Mouse (Mus musculus): Measurements from ENCODE around the gene Kng2.

DNA sequence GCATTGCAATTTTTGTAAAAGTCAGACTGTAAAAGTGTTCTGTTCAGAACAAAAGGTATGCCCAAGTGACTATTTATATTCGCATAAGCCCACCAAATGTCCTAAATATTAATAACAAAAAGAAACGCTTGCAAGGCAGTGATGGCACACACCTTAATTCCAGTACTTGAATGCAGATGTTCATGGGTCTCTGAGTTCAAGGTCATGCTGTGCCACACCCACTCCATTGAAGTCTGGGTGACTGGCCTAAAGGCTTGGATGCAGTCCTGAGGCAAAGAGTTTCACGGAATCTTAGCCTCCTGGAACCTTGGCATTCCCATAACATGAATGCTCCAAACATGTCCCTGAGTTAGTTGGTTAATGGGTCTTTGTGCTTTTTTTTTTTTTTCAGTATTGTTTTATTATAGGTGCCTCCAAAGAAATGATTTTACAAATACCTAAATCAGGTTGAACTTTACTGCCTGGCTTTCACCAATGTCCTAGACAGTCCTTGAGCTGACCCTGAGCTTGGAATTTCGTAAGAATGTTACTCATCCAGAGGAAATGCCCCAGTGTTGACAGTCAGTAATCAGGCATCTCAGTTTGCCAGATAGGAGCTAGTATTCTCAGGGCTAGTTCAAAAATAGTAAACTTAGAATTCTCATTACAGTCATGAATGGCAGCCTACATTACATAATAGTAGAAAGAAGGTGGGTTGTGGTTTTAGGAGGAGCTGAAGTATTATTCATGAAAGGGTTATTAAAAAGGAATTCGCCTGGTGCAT is 1.6 kb upstream of the Kng2 start:
- TF ChIP-seq CTCF (IDR thresholded peaks at IDR 0.05; ENCODE audit: borderline replicate concordance, extremely low read depth, insufficient read depth, insufficient read length) = no peak
- no peak for TF ChIP-seq POLR2A (IDR thresholded peaks at IDR 0.05; ENCODE audit: borderline replicate concordance, extremely low read depth, insufficient read depth, insufficient read length, poor library complexity, severe bottlenecking)
